Mouse (Mus musculus) liver, embryonic 11.5 days (tissue): Measurements from ENCODE around the gene Gm20219. TPM values are rescaled to one million over a fixed set of nuclear protein-coding genes. Genes with fewer than 3 reads are reported as not detected.
A peak's percentile ranks its signal among the peaks of the same experiment; 100 is the strongest.

Source experiments
- ATAC-seq: fragments of 200-750 bp; cut with Nextera tagmentation; replicated peaks from 2 replicates; pipeline ENCODE4 v1.8.0; 2017; ENCODE audit warnings: moderate number of reproducible peaks, mild to moderate bottlenecking, moderate TSS enrichment, moderate library complexity; ENCODE audit not compliant: low FRiP score
- DNase-seq: peaks from one replicate; pipeline ENCODE4 v3.0.0-alpha.2; 2017; ENCODE audit warnings: low spot score
- H3K27ac ChIP-seq: fragments of 300-500 bp; sonication (generic); 2 replicates; pipeline ENCODE4 v1.5.1; 2014; ENCODE audit warnings: mild to moderate bottlenecking, low read depth, low read length, control low read depth
- H3K27me3 ChIP-seq: fragments of 300-500 bp; sonication (generic); replicated peaks from 2 replicates; pipeline ENCODE4 v1.6.1; 2014; ENCODE audit warnings: low read length, mixed read lengths; ENCODE audit not compliant: control insufficient read depth, insufficient read depth
- H3K36me3 ChIP-seq: fragments of 300-500 bp; sonication (generic); 2 replicates; pipeline ENCODE4 v1.6.1; 2014; ENCODE audit warnings: mild to moderate bottlenecking, low read length, moderate library complexity, mixed read lengths; ENCODE audit not compliant: control insufficient read depth, insufficient read depth
- H3K4me1 ChIP-seq: fragments of 300-500 bp; sonication (generic); replicated peaks from 2 replicates; pipeline ENCODE4 v1.6.1; 2014; ENCODE audit warnings: low read length, mixed read lengths; ENCODE audit not compliant: control insufficient read depth, insufficient read depth
- H3K4me2 ChIP-seq: fragments of 300-500 bp; sonication (generic); 2 replicates; pipeline ENCODE4 v1.6.1; 2014; ENCODE audit warnings: mild to moderate bottlenecking, control low read depth, moderate library complexity
- H3K4me3 ChIP-seq: fragments of 300-500 bp; sonication (generic); 2 replicates; pipeline ENCODE4 v1.5.1; 2014; ENCODE audit warnings: low read depth, low read length, control low read depth
- H3K9ac ChIP-seq: fragments of 300-500 bp; sonication (generic); 2 replicates; pipeline ENCODE4 v1.6.1; 2014; ENCODE audit warnings: low read depth, low read length, control low read depth
- H3K9me3 ChIP-seq: fragments of 300-500 bp; sonication (generic); 2 replicates; pipeline ENCODE4 v1.6.1; 2016; ENCODE audit warnings: low read length, inconsistent platforms, mixed read lengths; ENCODE audit not compliant: control insufficient read depth
- WGBS: fragments of 180-500 bp; shearing (Covaris S2); extraction: QIAGEN DNeasy Blood & Tissue Kit; methylation state at CpG from one replicate; pipeline ENCODE4 v1.1.7; 2014; 5-methylcytosine and 5-hydroxymethylcytosine counted together
- polyA plus RNA-seq: library from polyadenylated mRNA; unstranded; fragments of >200 nt; fragmentation: Nextera tagmentation; extraction: Ambion mirVana; gene quantifications from 2 replicates; pipeline ENCODE4 v1.2.1, GENCODE M21; 2014

The Gm20219 gene
- polyA plus RNA-seq, 1 experiment from 2014 or later: 0.44 TPM

DNA sequence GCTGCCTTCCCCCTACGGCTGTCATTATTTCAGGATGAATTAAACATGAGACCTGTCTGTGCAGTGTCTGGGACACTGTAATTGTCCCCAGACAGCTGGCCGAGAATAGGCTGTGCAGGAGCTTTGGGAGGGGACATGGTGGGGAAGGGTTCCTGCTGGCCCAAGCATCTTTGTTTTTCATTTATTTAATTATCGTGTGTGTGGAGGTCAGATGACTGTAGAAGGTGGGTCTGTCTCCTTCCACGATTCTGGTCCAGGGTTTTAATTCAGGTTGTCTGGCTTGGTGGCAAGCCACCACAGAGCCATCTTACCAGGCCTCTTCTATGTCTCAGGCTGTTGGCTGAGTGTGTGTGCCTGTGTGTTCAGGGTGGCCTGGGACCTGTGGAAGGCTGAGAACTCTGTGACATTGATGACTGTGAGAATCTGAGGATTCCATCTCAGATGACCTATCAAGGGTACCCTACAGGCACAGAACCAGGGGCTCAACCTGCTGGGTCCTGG, 5.5 kb downstream of the Gm20219 start:
- no peaks in the 10 kb centered on the region for H3K36me3 ChIP-seq
- H3K4me2 ChIP-seq: no peak overlapping the region
- no peaks in the 10 kb centered on the region for H3K27me3 ChIP-seq
- H3K4me3 ChIP-seq: no peak overlapping the region
- WGBS: 68% methylated on average over 4 of the region's 4 CpGs
- DNase-seq (peak; percentile 17), ATAC-seq (no peak)
- H3K4me1 ChIP-seq: no peaks in the 10 kb centered on the region
- H3K9ac ChIP-seq: no peak overlapping the region
- H3K27ac ChIP-seq: no peak overlapping the region
- no peaks in the 10 kb centered on the region for H3K9me3 ChIP-seq

DNA sequence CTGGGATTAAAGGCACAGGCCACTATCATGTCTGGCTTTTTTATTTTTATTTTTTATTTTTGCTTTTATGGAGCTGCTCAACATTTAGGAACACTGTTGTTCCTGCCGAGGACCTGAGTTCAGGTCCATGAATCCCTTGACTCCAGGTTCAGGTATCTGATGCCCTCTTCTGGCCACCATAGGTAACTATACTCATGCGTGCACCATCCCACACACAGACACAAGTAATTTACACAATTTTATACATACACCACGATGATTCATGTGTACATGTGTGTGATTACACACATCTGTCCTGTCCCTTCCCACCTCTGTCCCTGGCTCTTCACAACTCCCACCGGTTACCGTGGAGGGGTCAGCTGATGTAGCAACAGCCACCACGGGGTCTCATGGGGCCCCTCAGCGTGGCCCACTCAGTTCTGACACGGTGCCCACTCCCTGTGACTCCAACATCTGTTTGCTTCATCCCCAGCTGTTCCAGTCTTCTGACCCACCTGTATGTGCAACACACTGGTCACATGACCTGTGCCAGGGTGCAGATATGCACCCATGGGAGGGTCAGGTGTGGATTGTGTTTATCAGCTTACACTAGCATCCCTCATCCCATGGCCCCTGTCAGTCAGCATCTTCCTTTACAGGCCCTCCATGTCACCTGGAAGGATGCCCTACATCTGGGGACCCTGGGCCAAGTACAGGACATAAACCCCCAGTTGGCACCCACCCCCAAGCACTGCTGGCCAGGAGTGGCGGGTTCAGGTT, 6.2 kb downstream of the Gm20219 start:
- Histone ChIP-seq H3K27ac (no peak overlapping the region), H3K9ac (no peak overlapping the region), H3K27me3 (no peaks in the 10 kb centered on the region), H3K4me2 (no peak overlapping the region), H3K36me3 (no peaks in the 10 kb centered on the region), H3K4me3 (no peak overlapping the region), H3K9me3 (no peaks in the 10 kb centered on the region), H3K4me1 (no peaks in the 10 kb centered on the region)
- ATAC-seq (no peak), DNase-seq (peak; percentile 28)
- 64% methylated on average over 9 of the region's 9 CpGs for WGBS

DNA sequence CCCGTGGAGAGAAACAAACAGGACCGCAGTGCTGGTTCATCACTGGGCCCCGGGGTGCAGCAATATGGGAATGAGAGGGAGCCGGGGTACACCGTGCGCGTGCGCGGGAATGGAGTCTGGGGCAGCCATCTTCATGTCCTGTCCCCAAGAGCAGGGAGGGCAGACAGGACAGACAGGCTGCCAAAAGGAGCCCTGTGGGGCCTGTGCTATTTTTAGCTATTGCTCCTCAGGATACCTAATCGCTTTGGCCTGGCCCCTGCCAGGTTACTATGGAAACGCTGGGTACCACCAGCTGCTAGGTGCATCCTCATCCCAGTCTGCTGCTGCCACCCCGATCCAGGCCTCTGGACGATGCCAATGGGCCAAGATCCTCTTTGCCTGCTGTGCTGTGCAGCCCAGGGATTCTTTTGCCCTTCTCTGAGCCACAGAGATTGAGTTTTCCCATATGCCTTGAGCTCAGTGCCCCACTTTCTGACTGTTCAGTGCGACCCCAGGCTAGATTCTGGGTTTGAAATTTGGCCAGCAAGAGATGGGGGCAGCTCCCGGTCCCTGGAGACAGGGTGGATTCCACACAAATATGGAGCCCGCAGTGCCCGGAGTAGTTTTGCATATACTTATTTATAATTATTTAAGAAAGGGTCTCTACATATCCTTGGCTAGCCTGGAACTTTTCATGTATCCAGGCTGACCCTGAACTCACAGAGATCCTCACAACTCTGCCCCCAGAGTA, 6.9 kb downstream of the Gm20219 start:
- Histone ChIP-seq H3K36me3 (no peaks in the 10 kb centered on the region), H3K4me2 (no peak overlapping the region), H3K9ac (no peak overlapping the region), H3K4me1 (no peaks in the 10 kb centered on the region), H3K27me3 (no peaks in the 10 kb centered on the region), H3K4me3 (no peak overlapping the region), H3K27ac (no peak overlapping the region), H3K9me3 (no peaks in the 10 kb centered on the region)
- WGBS: 68% methylated on average over 17 of the region's 17 CpGs
- no peak for ATAC-seq
- peak; percentile 29 for DNase-seq

DNA sequence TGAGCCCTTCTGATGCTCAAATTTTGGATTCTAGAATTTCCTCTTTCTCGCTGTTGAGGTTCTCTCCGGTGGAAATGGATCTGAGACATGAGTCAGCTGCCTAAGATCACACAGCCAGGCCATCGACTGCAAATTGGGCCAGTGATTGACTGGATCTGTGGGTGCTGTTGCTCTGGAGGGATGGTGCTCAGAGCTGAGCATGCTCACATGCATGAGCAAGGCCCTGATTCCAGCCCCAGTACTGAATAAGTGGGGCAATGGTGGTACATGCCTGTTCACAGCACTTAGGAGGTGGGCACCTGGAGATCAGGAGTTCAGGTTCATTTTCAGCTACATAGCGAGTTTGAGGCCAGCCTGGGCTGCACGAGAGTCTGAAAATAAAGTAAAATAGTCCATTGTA, 7.6 kb downstream of the Gm20219 start:
- Histone ChIP-seq H3K9me3 (no peaks in the 10 kb centered on the region), H3K4me3 (no peak overlapping the region), H3K27me3 (no peaks in the 10 kb centered on the region), H3K9ac (no peak overlapping the region), H3K27ac (no peak overlapping the region), H3K36me3 (no peaks in the 10 kb centered on the region), H3K4me2 (no peak overlapping the region), H3K4me1 (no peaks in the 10 kb centered on the region)
- peak; percentile 15 for DNase-seq
- WGBS: 80% methylated on average over 5 of the region's 5 CpGs
- no peak for ATAC-seq

DNA sequence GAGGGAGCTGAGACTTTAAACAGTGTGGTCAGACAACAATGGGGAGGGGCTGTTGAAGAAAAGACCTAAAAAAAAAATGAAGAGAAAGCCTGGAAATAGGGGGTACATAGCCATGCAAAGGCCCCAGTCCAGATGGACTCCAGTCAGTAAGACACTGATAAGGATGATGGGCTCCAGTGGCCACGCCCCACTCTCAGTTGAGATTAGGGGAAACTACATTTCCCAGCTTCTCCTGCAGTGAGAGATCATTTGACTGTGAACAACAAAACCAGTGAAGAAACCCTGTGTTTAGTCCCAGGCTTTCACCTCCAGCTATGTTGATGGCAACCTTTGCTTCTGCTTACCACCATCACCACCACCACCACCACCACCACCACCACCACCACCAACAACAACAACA, 8.2 kb downstream of the Gm20219 start:
- Histone ChIP-seq H3K27ac (no peak overlapping the region), H3K9me3 (no peaks in the 10 kb centered on the region), H3K27me3 (no peaks in the 10 kb centered on the region), H3K4me3 (no peak overlapping the region), H3K4me1 (no peaks in the 10 kb centered on the region), H3K4me2 (no peak overlapping the region), H3K36me3 (no peaks in the 10 kb centered on the region), H3K9ac (no peak overlapping the region)
- ATAC-seq (no peak), DNase-seq (peak; percentile 31)
- WGBS: 46% methylated on average over 1 of the region's 1 CpGs

DNA sequence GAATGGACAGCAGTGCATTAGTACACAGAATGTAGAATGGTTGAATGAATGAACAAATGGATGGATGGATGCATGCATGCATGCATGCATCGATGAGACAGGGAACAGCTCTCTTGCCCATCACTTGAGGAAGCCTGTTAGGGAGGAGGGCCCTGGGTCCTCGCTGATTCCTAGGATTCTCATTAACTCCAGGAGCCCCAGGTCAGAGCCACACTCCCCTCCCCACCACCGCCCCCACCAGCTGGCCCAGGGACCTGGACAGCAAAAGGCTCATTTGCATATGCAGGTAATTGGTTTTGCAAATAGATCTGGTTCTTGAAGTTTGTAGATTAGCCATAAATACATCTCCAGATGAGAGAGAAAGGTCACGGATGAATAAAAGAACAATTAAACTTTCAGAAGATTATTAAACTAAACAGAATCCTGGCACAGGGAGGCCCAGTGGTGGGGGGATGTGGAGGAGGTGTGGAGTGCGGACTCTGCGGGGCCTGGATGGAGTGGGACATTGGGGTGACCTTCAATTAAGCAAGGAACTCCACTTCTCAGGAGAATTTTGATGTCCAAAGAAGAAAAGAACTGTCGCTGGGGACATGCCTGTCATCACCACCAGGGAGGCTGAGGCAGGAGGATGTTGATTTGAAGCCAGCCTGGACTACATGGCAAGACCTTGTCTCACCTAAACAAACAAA, 9.3 kb downstream of the Gm20219 start:
- 67% methylated on average over 7 of the region's 7 CpGs for WGBS
- Histone ChIP-seq H3K4me3 (no peak overlapping the region), H3K9me3 (no peaks in the 10 kb centered on the region), H3K4me1 (no peaks in the 10 kb centered on the region), H3K27me3 (no peaks in the 10 kb centered on the region), H3K27ac (no peak overlapping the region), H3K4me2 (no peak overlapping the region), H3K9ac (no peak overlapping the region), H3K36me3 (no peaks in the 10 kb centered on the region)
- DNase-seq (peak; percentile 26), ATAC-seq (no peak)

DNA sequence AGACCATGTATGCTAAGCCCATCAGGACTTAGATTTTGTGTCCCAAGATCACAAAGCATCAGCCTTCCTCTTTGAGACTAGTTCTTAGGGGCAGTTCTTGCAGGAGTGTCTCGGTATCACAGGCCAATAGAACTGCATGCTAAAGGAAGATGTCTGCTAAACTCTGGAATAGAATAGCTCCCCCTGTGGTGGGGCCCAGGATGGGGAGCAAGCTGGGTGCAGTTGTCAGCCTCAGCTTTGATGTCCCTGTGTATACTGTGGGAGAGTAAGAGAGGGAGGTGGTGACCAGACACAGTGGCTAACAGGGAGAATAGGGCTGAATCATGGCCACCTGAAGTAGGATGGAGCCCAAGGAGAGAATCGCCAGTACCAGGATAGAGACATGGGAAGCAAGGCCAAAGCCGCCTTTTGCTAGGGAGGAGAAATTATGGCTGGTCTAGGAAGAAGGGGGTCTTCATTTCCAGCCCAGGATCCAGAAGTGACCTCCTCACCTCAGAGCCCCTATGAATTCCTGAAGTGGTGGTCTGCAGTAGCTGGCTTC, 10.4 kb downstream of the Gm20219 start:
- peak; percentile 12 for DNase-seq
- no peak overlapping the region for H3K27ac ChIP-seq
- H3K9me3 ChIP-seq: no peaks in the 10 kb centered on the region
- no peaks in the 10 kb centered on the region for H3K36me3 ChIP-seq
- H3K4me3 ChIP-seq: no peak overlapping the region
- 71% methylated on average over 3 of the region's 3 CpGs for WGBS
- H3K4me1 ChIP-seq: no peaks in the 10 kb centered on the region
- ATAC-seq: no peak
- no peaks in the 10 kb centered on the region; the same call in 1 of the 2 replicates for H3K27me3 ChIP-seq
- no peak overlapping the region for H3K9ac ChIP-seq
- H3K4me2 ChIP-seq: no peak overlapping the region

DNA sequence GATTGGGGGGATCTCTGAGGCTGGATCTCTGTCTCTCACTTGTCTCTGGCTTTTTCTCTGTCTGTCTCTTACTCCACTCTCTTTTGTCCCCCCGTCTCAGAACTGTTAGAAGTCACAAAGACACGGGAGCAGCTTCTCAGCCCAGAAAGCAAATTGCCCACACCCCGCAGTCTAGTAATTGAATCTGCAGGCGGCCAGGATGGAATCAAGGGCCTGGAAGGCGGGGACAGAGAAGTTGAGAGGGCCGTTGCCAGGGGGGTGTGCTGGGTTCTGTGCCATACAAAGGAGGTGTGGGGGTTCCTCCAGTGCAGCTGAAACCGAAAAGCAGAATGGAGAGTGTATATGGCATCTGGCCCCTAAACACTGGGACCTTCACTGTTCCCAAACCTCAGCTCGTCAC, 11.5 kb downstream of the Gm20219 start:
- peak; percentile 22 for DNase-seq
- no peaks in the 10 kb centered on the region for H3K9me3 ChIP-seq

More for the DNA sequence above, 11.5 kb downstream of the Gm20219 start:
- ATAC-seq: no peak
- H3K4me1 ChIP-seq: no peaks in the 10 kb centered on the region
- H3K4me3 ChIP-seq: no peak overlapping the region
- H3K27ac ChIP-seq: no peak overlapping the region
- no peaks in the 10 kb centered on the region for H3K36me3 ChIP-seq
- no peaks in the 10 kb centered on the region; the same call in 1 of the 2 replicates for H3K27me3 ChIP-seq
- WGBS: 56% methylated on average over 8 of the region's 8 CpGs
- H3K9ac ChIP-seq: no peak overlapping the region
- no peak overlapping the region for H3K4me2 ChIP-seq
